Mouse (Mus musculus): ENCODE measurements around the gene Sycp1.
A peak's percentile ranks its signal among the peaks of the same experiment; 100 is the strongest.

Gene Sycp1

GRCm38 (mm10) chr3:102935451-102936354 is at the start of gene Sycp1:
Gene Sycp1 (minus strand): TSS chr3:102936100.
- no peak for DNase-seq (ENCODE audit: low read depth, low spot score)

- no peak for DNase-seq (ENCODE audit: low read depth, low spot score)
Observed at GRCm38 (mm10) chr3:102980349-102980736, 44.4 kb upstream of the Sycp1 start.

- DNase-seq (ENCODE audit: low read depth, low spot score): no peak
Observed at GRCm38 (mm10) chr3:102979550-102980348, 43.8 kb upstream of the Sycp1 start.

GRCm38 (mm10) chr3:102976906-102977305 is 41.0 kb upstream of the Sycp1 start:
- DNase-seq (ENCODE audit: low read depth, low spot score): no peak

- DNase-seq (ENCODE audit: low read depth, low spot score): no peak
Observed at GRCm38 (mm10) chr3:102970508-102970907, 34.6 kb upstream of the Sycp1 start.

- DNase-seq (ENCODE audit: low read depth, low spot score): no peak
Observed at GRCm38 (mm10) chr3:102970067-102970466, 34.2 kb upstream of the Sycp1 start.

GRCm38 (mm10) chr3:102964033-102964432 is 28.1 kb upstream of the Sycp1 start, which contains the start of gene Nr1h5:
Gene Nr1h5 (minus strand): TSS chr3:102964133.
- no peak for DNase-seq (ENCODE audit: low read depth, low spot score)

GRCm38 (mm10) chr3:102955596-102955995 is 19.7 kb upstream of the Sycp1 start:
- DNase-seq (ENCODE audit: low read depth, low spot score): no peak

- DNase-seq (ENCODE audit: low read depth, low spot score): no peak
Observed at GRCm38 (mm10) chr3:102955143-102955542, 19.2 kb upstream of the Sycp1 start.

- DNase-seq (ENCODE audit: low read depth, low spot score): no peak
Observed at GRCm38 (mm10) chr3:102954476-102954875, 18.6 kb upstream of the Sycp1 start.

GRCm38 (mm10) chr3:102946861-102947260 is 11.0 kb upstream of the Sycp1 start:
- no peak for DNase-seq (ENCODE audit: low read depth, low spot score)

GRCm38 (mm10) chr3:102946312-102946711 is 10.4 kb upstream of the Sycp1 start:
- no peak for DNase-seq (ENCODE audit: low read depth, low spot score)

GRCm38 (mm10) chr3:102938100-102938499 is 2.2 kb upstream of the Sycp1 start:
- DNase-seq (ENCODE audit: low read depth, low spot score): no peak

- DNase-seq (ENCODE audit: low read depth, low spot score): no peak
Observed at GRCm38 (mm10) chr3:102899136-102899535, 36.8 kb downstream of the Sycp1 start.

- DNase-seq (ENCODE audit: low read depth, low spot score): no peak
Observed at GRCm38 (mm10) chr3:102880529-102880928, 55.4 kb downstream of the Sycp1 start.

GRCm38 (mm10) chr3:102848661-102849060 is 87.2 kb downstream of the Sycp1 start:
- DNase-seq (ENCODE audit: low read depth, low spot score): no peak

GRCm38 (mm10) chr3:102842386-102842785 is 93.5 kb downstream of the Sycp1 start:
- no peak for DNase-seq (ENCODE audit: low read depth, low spot score)

- peak; percentile 36 for DNase-seq (ENCODE audit: low read depth, low spot score)
Observed at GRCm38 (mm10) chr3:102803937-102804336, 132.0 kb downstream of the Sycp1 start.

GRCm38 (mm10) chr3:102787369-102787768 is 148.5 kb downstream of the Sycp1 start:
- no peak for DNase-seq (ENCODE audit: low read depth, low spot score)

- DNase-seq (ENCODE audit: low read depth, low spot score): no peak
Observed at GRCm38 (mm10) chr3:102782618-102783017, 153.3 kb downstream of the Sycp1 start, which contains the start of gene Tshb. Gene Tshb (minus strand): TSS chr3:102782718.

- no peak for DNase-seq (ENCODE audit: low read depth, low spot score)
Observed at GRCm38 (mm10) chr3:102773018-102773417, 162.9 kb downstream of the Sycp1 start.

Measured in skeletal muscle tissue, adult 2 months (tissue).